In the genomic region with DNA sequence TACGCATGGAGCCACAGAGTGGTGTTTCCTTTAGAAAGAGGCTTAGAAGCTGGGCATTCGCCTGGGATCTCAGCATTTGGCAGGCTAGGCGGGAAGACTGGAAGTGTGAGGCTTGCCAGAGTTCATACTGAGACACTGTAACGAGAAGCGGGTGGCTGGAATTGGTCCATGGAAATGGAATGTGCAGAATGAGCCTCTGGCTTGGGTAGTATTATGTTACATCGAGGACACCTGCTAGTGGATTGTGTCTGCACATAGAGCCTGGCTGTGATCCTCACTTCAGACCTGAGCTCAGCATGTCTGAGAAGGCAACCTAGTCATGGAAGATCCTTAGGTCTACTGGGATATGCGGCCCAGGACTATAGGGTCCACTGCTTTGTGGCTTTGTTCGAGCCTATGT, we compare ENCODE assay signal across 8 mouse cellular contexts.
DNase-seq lines count a peak whose midpoint lies in the region; ATAC-seq and TF ChIP-seq lines count a peak whose summit lies in the region.

No protein-coding gene starts in this region.

- no peak overlapping the region for H3ac ChIP-seq in myocyte (ENCODE audit: control insufficient read depth, insufficient read length)

- H3K36me3 ChIP-seq in embryonic facial prominence, embryonic 11.5 days (replicated peaks; ENCODE audit: control insufficient read depth, insufficient read depth, low read depth, low read length) = no peaks in the 10 kb centered on the region
- H3K36me3 ChIP-seq in myocyte (ENCODE audit: control insufficient read depth, insufficient read depth) = no peaks in the 10 kb centered on the region

- ATAC-seq in embryonic facial prominence, embryonic 11.5 days (replicated peaks; ENCODE audit: insufficient number of reproducible peaks, low FRiP score, low TSS enrichment, low read depth) = no peak

- WGBS in embryonic facial prominence, embryonic 11.5 days = 62% methylated on average over 8 of the region's 8 CpGs

- H3K4me2 ChIP-seq in embryonic facial prominence, embryonic 11.5 days (ENCODE audit: low read depth, low read length) = no peak overlapping the region
- H3K4me2 ChIP-seq in myocyte (ENCODE audit: low read depth) = no peak overlapping the region

- no peaks in the 10 kb centered on the region for H3K79me2 ChIP-seq in myocyte (ENCODE audit: control insufficient read depth, insufficient read depth)

- DNase-seq in 3134 (ENCODE audit: extremely low read depth, insufficient read length, low spot score) (peak; percentile 62), NIH3T3 (ENCODE audit: low read depth) (peak; percentile 90)
- DNase-seq in embryonic facial prominence, embryonic 11.5 days (ENCODE audit: low spot score) = peak; percentile 44
- DNase-seq in heart, adult 9 months (ENCODE audit: low spot score in 2 of 2) = peak; percentile 73 to 84
- peak; percentile 50 to 66 for DNase-seq in kidney, postnatal 4 days
- no peak for DNase-seq in spleen, postnatal 14 days (ENCODE audit: low spot score in 2 of 2)
- no peak for DNase-seq in B cell, adult 2 months

- H3K27ac ChIP-seq in embryonic facial prominence, embryonic 11.5 days (replicated peaks; ENCODE audit: low read depth, low read length) = no peak overlapping the region

- H3K27me3 ChIP-seq in embryonic facial prominence, embryonic 11.5 days (ENCODE audit: control insufficient read depth, insufficient read depth, low read length) = no peaks in the 10 kb centered on the region
- no peaks in the 10 kb centered on the region for H3K27me3 ChIP-seq in myocyte (ENCODE audit: control insufficient read depth, insufficient read depth, insufficient read length)

- H3K4me1 ChIP-seq in embryonic facial prominence, embryonic 11.5 days (ENCODE audit: control insufficient read depth, insufficient read depth, low read length) = no peaks in the 10 kb centered on the region

- no peak overlapping the region for H3K9ac ChIP-seq in embryonic facial prominence, embryonic 11.5 days (replicated peaks; ENCODE audit: low read length)

- H3K9me3 ChIP-seq in embryonic facial prominence, embryonic 11.5 days (replicated peaks; ENCODE audit: control insufficient read depth, low read length) = no peaks in the 10 kb centered on the region

- TF ChIP-seq POLR2A in myocyte (IDR thresholded peaks at IDR 0.05; ENCODE audit: insufficient read length, low read depth) = no peak

- no peak overlapping the region for H3K4me3 ChIP-seq in embryonic facial prominence, embryonic 11.5 days (ENCODE audit: low read depth, low read length)
- no peak overlapping the region for H3K4me3 ChIP-seq in myocyte

TF ChIP-seq in myocyte, 11 proteins besides CTCF, POLR2A, EP300 and RAD21:
- TF ChIP-seq MYOD1 (IDR thresholded peaks at IDR 0.05; ENCODE audit: control insufficient read depth in 1 of 3, insufficient read length in 2 of 3, low read depth in 2 of 3) (peak in 2 of 3 experiments; percentile 56 to 78), TCF3 (IDR thresholded peaks at IDR 0.05; ENCODE audit: insufficient read length, low read depth) (no peak), USF1 (IDR thresholded peaks at IDR 0.05; ENCODE audit: low read depth) (no peak), E2F4 (IDR thresholded peaks at IDR 0.05; ENCODE audit: insufficient read depth) (no peak), TCF12 (IDR thresholded peaks at IDR 0.05; ENCODE audit: insufficient read depth, poor library complexity, severe bottlenecking) (peak; percentile 20), CEBPB (IDR thresholded peaks at IDR 0.05; ENCODE audit: insufficient read depth, poor library complexity, severe bottlenecking) (no peak), MYOG (IDR thresholded peaks at IDR 0.05; ENCODE audit: control insufficient read depth in 1 of 3, insufficient read depth in 1 of 3, insufficient read length in 2 of 3, low read depth in 2 of 3) (peak; percentile 24 to 68 (median 49)), SRF (IDR thresholded peaks at IDR 0.05; ENCODE audit: control insufficient read depth, insufficient read length, low read depth) (no peak), POLR2AphosphoS2 (IDR thresholded peaks at IDR 0.05; ENCODE audit: insufficient read length, low read depth) (no peak)

Comparison
In these comparisons a context has a peak if more than half of its experiments do, and no peak if none do; other contexts are left out.
1. DNase-seq: peak in 3134 (single experiment), NIH3T3 (single experiment), embryonic facial prominence, embryonic 11.5 days (single experiment), heart, adult 9 months (2 of 2) and kidney, postnatal 4 days (2 of 2); none in spleen, postnatal 14 days (0 of 2) and B cell, adult 2 months (0 of 2).